Mouse (Mus musculus) macrophage (primary cell): ENCODE results near the gene Dennd2c. TPM values are rescaled to one million over a fixed set of nuclear protein-coding genes. Genes with fewer than 3 reads are reported as not detected.
"Not testable (repeated sequence)": the region's sequence is repeated elsewhere in the genome, so short reads cannot be mapped to it uniquely, and the experiment has no call there.

ENCODE experiments used
- H3K27ac ChIP-seq: fragments of 350-480 bp; formaldehyde crosslinking; 2 replicates; pipeline ENCODE4 v1.9.0; 2021
- H3K36me3 ChIP-seq: fragments of 350-480 bp; formaldehyde crosslinking; 2 replicates; pipeline ENCODE4 v1.9.0; 2021; ENCODE audit errors: inconsistent target
- H3K4me3 ChIP-seq: fragments of 350-480 bp; formaldehyde crosslinking; 2 replicates; pipeline ENCODE4 v1.9.0; 2021; ENCODE audit errors: inconsistent target
- H3K79me2 ChIP-seq: fragments of 350-480 bp; formaldehyde crosslinking; 2 replicates; pipeline ENCODE4 v1.9.0; 2021; ENCODE audit errors: inconsistent target
- WGBS: methylation state at CpG from one replicate; pipeline ENCODE4 v1.1.7; 2026; ENCODE audit warnings: inconsistent platforms; ENCODE audit not compliant: missing documents; 5-methylcytosine and 5-hydroxymethylcytosine counted together
- polyA plus RNA-seq: library from polyadenylated mRNA; stranded (reverse); fragments of 250-400 nt; gene quantifications from 3 replicates; pipeline ENCODE4 v1.2.4, GENCODE M21; 2018; ENCODE audit warnings: inconsistent platforms

The Dennd2c gene
- polyA plus RNA-seq, 1 experiment from 2014 or later, result 0.87 TPM

DNA sequence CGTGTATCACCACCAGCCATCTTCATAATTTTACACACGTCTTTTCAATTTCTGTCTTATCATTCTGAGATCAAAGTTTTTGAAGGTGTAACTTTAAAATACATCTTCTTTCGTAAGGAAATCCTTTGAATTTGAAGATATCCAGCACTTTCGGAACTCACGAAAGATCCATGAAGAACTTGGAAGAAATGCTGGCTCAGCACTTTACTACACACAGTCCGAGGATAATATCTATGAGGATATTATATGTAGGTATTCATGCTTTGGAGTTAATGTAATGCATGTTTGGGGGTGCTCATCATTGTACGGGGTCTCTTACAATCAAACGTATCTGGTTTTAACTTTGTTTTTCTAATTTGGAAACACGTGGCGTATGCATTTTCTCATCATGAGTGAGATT, 30.7 kb downstream of the Dennd2c start:
- H3K36me3 ChIP-seq, result no peaks in the 10 kb centered on the region
- peaks cover 7% of the 10 kb centered on the region; the same call in 1 of the 2 replicates for H3K79me2 ChIP-seq
- H3K4me3 ChIP-seq, result no peak overlapping the region
- 95% methylated on average over 10 of the region's 10 CpGs for WGBS
- no peak overlapping the region for H3K27ac ChIP-seq

DNA sequence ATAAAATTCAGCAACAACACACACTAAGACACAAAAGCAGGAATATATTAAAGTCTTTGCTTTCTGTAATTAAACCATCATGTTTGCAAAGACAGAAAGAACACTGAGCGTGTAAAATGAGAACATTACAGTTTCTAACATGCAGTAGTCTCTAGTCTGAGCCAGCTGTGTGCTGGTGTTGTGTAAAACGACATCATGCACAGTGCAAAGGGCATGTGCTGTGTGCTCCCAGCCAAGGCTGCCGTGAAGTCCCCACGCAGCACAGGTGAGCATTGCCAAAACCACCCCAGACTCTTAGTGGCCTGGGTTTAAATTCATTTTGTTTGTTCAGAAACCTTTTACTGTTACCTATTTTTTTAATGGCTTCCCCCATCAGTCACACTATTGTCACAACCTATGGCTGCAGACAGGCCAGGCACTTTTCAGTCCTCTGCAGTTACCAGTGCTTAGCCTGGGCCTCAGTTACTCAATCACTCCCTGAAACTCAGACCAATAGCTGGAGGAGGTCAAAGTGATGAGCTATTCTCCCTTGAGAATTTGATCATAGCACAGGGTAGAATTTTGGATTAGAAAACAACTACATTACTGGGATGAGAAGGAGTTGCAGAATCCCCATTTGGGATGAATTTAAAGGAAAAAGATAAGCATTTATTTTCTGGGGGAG, 34.1 kb downstream of the Dennd2c start:
- no peaks in the 10 kb centered on the region for H3K36me3 ChIP-seq
- 80% methylated on average over 4 of the region's 4 CpGs for WGBS
- H3K79me2 ChIP-seq, result peaks cover 4% of the 10 kb centered on the region; the same call in 1 of the 2 replicates
- H3K27ac ChIP-seq, result no peak overlapping the region
- no peak overlapping the region for H3K4me3 ChIP-seq

GRCm38 (mm10) chr3:103139047-103139446, 36.6 kb downstream of the Dennd2c start:
- 65% methylated on average over 8 of the region's 8 CpGs for WGBS
- Histone ChIP-seq H3K27ac (peak overlapping the region; percentile 73), H3K4me3 (no peak overlapping the region), H3K36me3 (no peaks in the 10 kb centered on the region), H3K79me2 (no peaks in the 10 kb centered on the region)

DNA sequence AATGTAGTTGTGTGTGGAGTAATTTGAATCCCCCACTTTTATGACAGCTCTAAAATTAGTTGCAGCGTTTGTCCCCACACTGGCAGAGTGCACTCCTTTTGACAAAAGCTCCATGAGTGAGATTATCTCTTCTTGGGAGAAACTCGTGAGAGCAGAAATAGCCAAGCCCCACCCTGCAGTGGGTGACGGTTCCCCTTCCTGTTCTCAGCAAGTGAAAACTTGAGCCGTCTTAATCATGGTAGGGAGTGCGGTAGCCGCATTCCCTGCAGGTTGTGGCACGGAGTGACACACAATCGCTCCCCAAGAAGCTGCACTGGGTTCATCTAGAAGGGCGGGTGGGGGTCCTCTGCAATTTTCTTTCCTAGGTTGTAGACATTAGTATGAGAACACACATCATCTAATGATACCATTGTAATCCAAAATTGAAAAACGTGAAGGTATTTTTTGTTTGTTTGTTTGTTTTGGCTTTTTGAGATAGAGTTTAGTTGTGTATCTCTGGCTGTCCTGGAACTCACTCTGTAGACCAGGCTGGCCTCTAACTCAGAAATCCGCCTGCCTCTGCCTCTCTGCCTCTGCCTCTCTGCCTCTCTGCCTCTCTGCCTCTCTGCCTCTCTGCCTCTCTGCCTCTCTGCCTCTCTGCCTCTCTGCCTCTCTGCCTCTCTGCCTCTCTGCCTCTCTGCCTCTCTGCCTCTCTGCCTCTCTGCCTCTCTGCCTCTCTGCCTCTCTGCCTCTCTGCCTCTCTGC, 37.9 kb downstream of the Dennd2c start:
- H3K79me2 ChIP-seq, H3K36me3 ChIP-seq: not testable (repeated sequence)
- peak overlapping the region; percentile 73 for H3K27ac ChIP-seq
- WGBS, result 6% methylated on average over 10 of the region's 11 CpGs
- peak overlapping the region; percentile 8; the same call in 1 of the 2 replicates for H3K4me3 ChIP-seq

DNA sequence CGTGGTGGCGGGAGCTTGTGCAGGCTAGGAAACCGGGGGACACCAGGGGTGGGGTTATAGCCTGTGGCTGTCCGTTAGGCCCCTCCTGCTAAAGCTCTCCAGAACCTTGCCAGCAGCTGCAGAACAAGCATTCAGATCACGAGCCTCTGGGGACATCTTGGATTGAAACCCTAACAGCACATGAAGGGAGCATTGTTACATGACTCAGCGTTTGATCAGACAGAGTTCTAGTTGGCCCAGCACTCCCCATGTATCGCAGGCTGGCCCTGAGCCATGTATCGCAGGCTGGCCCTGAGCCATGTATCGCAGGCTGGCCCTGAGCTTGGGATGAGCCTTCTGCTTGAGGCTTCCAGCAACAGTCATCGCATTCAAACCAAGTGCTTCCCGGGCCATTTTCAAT, 38.9 kb downstream of the Dennd2c start:
- no peaks in the 10 kb centered on the region for H3K79me2 ChIP-seq
- peak overlapping the region; percentile 73 for H3K27ac ChIP-seq
- 80% methylated on average over 9 of the region's 11 CpGs for WGBS
- no peaks in the 10 kb centered on the region for H3K36me3 ChIP-seq
- H3K4me3 ChIP-seq, result no peak overlapping the region

DNA sequence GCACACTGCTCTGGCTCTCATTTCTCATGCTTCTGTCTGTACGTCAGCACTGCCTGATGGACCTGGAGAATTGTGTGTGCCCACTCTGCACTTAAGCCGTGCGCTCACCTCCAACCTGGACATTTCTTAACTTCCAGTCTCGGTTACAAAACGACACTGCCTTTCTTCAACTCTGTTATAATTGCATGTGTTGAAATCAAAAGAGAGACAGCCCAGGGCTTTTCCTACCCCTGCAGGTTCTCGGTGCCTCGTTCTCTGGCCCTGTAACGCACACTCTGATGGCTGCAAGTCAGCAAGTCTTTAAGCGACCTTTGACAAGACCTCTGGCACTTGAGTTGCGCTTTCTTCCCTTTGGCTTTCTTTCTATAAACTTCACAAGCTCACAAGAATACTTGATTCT, 40.0 kb downstream of the Dennd2c start:
- H3K36me3 ChIP-seq, result no peaks in the 10 kb centered on the region
- H3K4me3 ChIP-seq, result no peak overlapping the region
- H3K27ac ChIP-seq, result no peak overlapping the region
- WGBS, result 88% methylated on average over 10 of the region's 10 CpGs
- no peaks in the 10 kb centered on the region for H3K79me2 ChIP-seq

DNA sequence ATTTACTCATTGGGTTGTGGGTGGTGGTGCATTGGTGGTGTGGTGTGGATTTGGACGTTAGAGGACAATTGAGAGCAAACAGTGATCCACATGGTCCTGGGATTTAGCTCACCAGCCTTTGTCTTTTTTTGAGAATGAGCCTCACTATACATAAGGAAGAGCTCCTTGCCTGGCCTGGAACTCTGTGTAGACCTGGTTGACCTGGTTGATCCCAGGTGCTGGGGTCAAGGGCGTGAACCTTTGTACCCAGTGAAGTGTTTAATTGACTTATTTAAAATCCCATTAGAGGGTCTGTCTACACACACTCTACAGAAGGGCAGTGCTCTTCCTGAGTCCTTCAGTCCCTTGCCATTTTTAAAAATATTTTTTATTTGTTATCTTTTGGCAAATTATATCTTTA, 42.9 kb downstream of the Dennd2c start:
- H3K4me3 ChIP-seq, result no peak overlapping the region
- 91% methylated on average over 2 of the region's 2 CpGs for WGBS
- H3K27ac ChIP-seq, result no peak overlapping the region
- H3K36me3 ChIP-seq, result no peaks in the 10 kb centered on the region
- H3K79me2 ChIP-seq, result no peaks in the 10 kb centered on the region

GRCm38 (mm10) chr3:103145791-103146190, 43.4 kb downstream of the Dennd2c start:
- no peak overlapping the region for H3K4me3 ChIP-seq
- no peak overlapping the region for H3K27ac ChIP-seq
- WGBS, result 97% methylated on average over 4 of the region's 4 CpGs
- H3K36me3 ChIP-seq, result no peaks in the 10 kb centered on the region
- H3K79me2 ChIP-seq, result no peaks in the 10 kb centered on the region

GRCm38 (mm10) chr3:103146330-103147166, 44.1 kb downstream of the Dennd2c start:
- H3K36me3 ChIP-seq, result no peaks in the 10 kb centered on the region
- 91% methylated on average over 22 of the region's 23 CpGs for WGBS
- H3K79me2 ChIP-seq, result no peaks in the 10 kb centered on the region
- H3K4me3 ChIP-seq, result no peak overlapping the region
- no peak overlapping the region for H3K27ac ChIP-seq

DNA sequence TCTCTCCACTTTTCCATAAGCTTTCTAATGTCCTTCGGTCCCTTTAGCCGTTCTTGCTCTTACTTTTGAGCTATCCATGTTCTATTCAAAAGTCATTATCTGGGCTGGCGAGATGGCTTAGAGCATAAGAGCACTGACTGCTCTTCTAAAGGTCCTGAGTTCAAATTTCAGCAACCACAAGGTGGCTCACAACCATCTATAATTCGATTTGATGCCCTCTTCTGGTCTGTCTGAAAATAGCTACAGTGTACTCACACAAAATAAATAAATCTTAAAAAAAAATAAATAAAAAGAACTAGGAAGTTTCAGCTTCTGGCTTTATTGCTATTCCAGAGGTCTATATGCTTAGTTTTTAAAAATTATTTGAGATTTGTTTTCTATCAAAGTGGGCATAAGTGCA, 45.4 kb downstream of the Dennd2c start:
- WGBS, result 93% methylated on average over 4 of the region's 4 CpGs
- Histone ChIP-seq H3K4me3 (no peak overlapping the region), H3K36me3 (no peaks in the 10 kb centered on the region), H3K27ac (no peak overlapping the region), H3K79me2 (no peaks in the 10 kb centered on the region)

DNA sequence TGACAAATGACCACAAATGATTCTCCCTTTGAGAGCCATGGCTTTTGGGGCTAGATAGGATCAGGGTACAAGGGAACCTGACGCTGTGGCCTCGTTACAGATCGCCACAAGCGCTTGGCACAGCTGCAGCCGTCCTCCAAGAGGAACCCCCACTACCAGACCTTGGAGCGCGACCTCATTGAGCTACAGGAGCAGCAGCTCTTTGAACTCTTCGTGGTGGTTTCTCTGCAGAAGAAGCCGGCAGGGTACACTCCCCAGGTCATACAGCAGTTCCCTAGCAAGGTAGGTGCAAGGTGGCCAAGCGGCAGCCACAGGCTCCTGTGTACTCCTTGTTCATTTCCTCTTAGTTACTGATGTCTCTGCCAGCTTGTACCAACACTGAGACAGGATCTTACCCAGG, 46.5 kb downstream of the Dennd2c start:
- Histone ChIP-seq H3K79me2 (no peaks in the 10 kb centered on the region), H3K4me3 (no peak overlapping the region), H3K36me3 (no peaks in the 10 kb centered on the region), H3K27ac (no peak overlapping the region)
- WGBS, result 89% methylated on average over 10 of the region's 10 CpGs

GRCm38 (mm10) chr3:103153761-103154160, 51.4 kb downstream of the Dennd2c start:
- Histone ChIP-seq H3K79me2 (no peaks in the 10 kb centered on the region), H3K27ac (no peak overlapping the region), H3K36me3 (no peaks in the 10 kb centered on the region), H3K4me3 (no peak overlapping the region)

- Histone ChIP-seq H3K36me3 (no peaks in the 10 kb centered on the region), H3K27ac (no peak overlapping the region), H3K4me3 (no peak overlapping the region), H3K79me2 (no peaks in the 10 kb centered on the region)
- WGBS, result 78% methylated on average over 3 of the region's 3 CpGs
Measured at GRCm38 (mm10) chr3:103159232-103159900, 57.0 kb downstream of the Dennd2c start.

GRCm38 (mm10) chr3:103169771-103170170, 67.4 kb downstream of the Dennd2c start:
- no peak overlapping the region for H3K4me3 ChIP-seq
- H3K27ac ChIP-seq, result no peak overlapping the region
- WGBS, result 23% methylated on average over 4 of the region's 4 CpGs
- peaks cover 32% of the 10 kb centered on the region for H3K79me2 ChIP-seq
- peaks cover 11% of the 10 kb centered on the region for H3K36me3 ChIP-seq
